ENCODE assay signal across 23 mouse cellular contexts in genomic region chr6:70822386-70822910, GRCm38 (mm10). TPM values are rescaled to one million over a fixed set of nuclear protein-coding genes. Genes with fewer than 3 reads are reported as not detected.
DNase-seq lines count a peak whose midpoint lies in the region; ATAC-seq and TF ChIP-seq lines count a peak whose summit lies in the region.
"Had no signal": no experiment of that assay in that cellular context is flagged by ENCODE, and none has a peak within 500 bp of the region (broad histone marks: within the 10 kb centered on the region; RNA-seq: fewer than 3 reads in every experiment).

No protein-coding gene starts in this region.

- intact Hi-C loops in heart, postnatal 36 days (cut with DNase I) = no loop called here

- H3K4me3 ChIP-seq in heart, embryonic 13.5 days = no peak overlapping the region
- H3K4me3 ChIP-seq in liver, embryonic 12.5 days = no peak overlapping the region
- H3K4me3 ChIP-seq in MEL (ENCODE audit: control insufficient read depth in 1 of 2, insufficient read depth in 1 of 2, low read depth in 2 of 2, low read length in 2 of 2) = no peak overlapping the region
- H3K4me3 ChIP-seq: embryonic facial prominence, embryonic 12.5 days; limb, embryonic 15.5 days; stomach, embryonic 15.5 days had no signal

- peak; percentile 30 to 44; a peak in 2 of 4 replicates for TF ChIP-seq EP300 in MEL (IDR thresholded peaks at IDR 0.05; ENCODE audit: low read depth in 1 of 2, low read length in 2 of 2)

- no peak for TF ChIP-seq RAD21 in MEL (IDR thresholded peaks at IDR 0.05; ENCODE audit: low read depth, low read length)

- H3K4me1 ChIP-seq in heart, embryonic 13.5 days = peaks cover 32% of the 10 kb centered on the region
- H3K4me1 ChIP-seq in liver, embryonic 12.5 days = peaks cover 34% of the 10 kb centered on the region
- peaks cover 9 to 11% of the 10 kb centered on the region in 2 experiments for H3K4me1 ChIP-seq in MEL (ENCODE audit: control insufficient read depth in 1 of 2, insufficient read depth in 2 of 2, low read length in 2 of 2)
- H3K4me1 ChIP-seq: embryonic facial prominence, embryonic 12.5 days; stomach, embryonic 15.5 days had no signal

- H3K27me3 ChIP-seq in heart, embryonic 13.5 days (replicated peaks) = no peaks in the 10 kb centered on the region
- H3K27me3 ChIP-seq in liver, embryonic 12.5 days (replicated peaks) = no peaks in the 10 kb centered on the region
- 0 out of 4 replicates have a peak, but pooled peaks cover 0 to under 1% of the 10 kb centered on the region in 2 experiments for H3K27me3 ChIP-seq in MEL (ENCODE audit: control insufficient read depth in 1 of 2, insufficient read depth in 2 of 2, low read length in 2 of 2)
- H3K27me3 ChIP-seq: embryonic facial prominence, embryonic 12.5 days; stomach, embryonic 15.5 days had no signal

- H3K79me2 ChIP-seq in MEL (ENCODE audit: control insufficient read depth, insufficient read depth, low read length, poor library complexity) = no peaks in the 10 kb centered on the region

- no peak for DNase-seq in heart, postnatal 36 days
- no peak for DNase-seq in liver
- DNase-seq in MEL (ENCODE audit: low read depth, low spot score) = no peak
- DNase-seq in naive thymus-derived CD4-positive, alpha-beta T cell, adult 2 months (ENCODE audit: low read depth) = peak; percentile 29
- DNase-seq in embryo, embryonic 10 days (ENCODE audit: low spot score) = no peak
- DNase-seq: B cell, adult 2 months; cerebellum, adult 11 months; cerebellum, postnatal 10 days; forebrain, postnatal 0 days; gastrocnemius, postnatal 14 days; heart, adult 11 months; kidney, adult 2 months; left cerebral cortex, postnatal 4 days; lung, adult 2 months; lung, postnatal 14 days had no signal

- no peaks in the 10 kb centered on the region for H3K36me3 ChIP-seq in heart, embryonic 13.5 days
- no peaks in the 10 kb centered on the region for H3K36me3 ChIP-seq in liver, embryonic 12.5 days
- peaks cover 0 to 10% of the 10 kb centered on the region in 2 experiments; a peak in 2 of 4 replicates for H3K36me3 ChIP-seq in MEL (ENCODE audit: control insufficient read depth in 1 of 2, insufficient read depth in 2 of 2, low read length in 2 of 2)
- H3K36me3 ChIP-seq: embryonic facial prominence, embryonic 12.5 days; limb, embryonic 15.5 days; stomach, embryonic 15.5 days had no signal

- no peak for TF ChIP-seq CTCF in MEL (IDR thresholded peaks at IDR 0.05 in 2 of 3, conservative IDR thresholded peaks at IDR 0.05 in 1 of 3; ENCODE audit: control insufficient read depth in 1 of 3, insufficient read depth in 1 of 3, low read depth in 2 of 3, low read length in 3 of 3, poor library complexity in 1 of 3, severe bottlenecking in 1 of 3)

- TF ChIP-seq POLR2A in MEL (IDR thresholded peaks at IDR 0.05; ENCODE audit: control insufficient read depth in 1 of 2, insufficient read depth in 1 of 2, low read depth in 1 of 2, low read length in 2 of 2, poor library complexity in 1 of 2) = no peak

- no peak for ATAC-seq in heart, embryonic 13.5 days (ENCODE audit: extremely low read depth, insufficient number of reproducible peaks, low FRiP score, low TSS enrichment)
- ATAC-seq in liver, embryonic 12.5 days = no peak
- ATAC-seq: forebrain, postnatal 0 days had no signal

- 43% methylated on average over 5 of the region's 5 CpGs for WGBS in heart, embryonic 13.5 days
- WGBS in liver, embryonic 12.5 days (ENCODE audit: insufficient replicate concordance) = 43% methylated on average over 5 of the region's 5 CpGs

- H3K9me3 ChIP-seq in heart, embryonic 13.5 days = no peaks in the 10 kb centered on the region
- H3K9me3 ChIP-seq in liver, embryonic 12.5 days (replicated peaks) = 0 out of 2 replicates have a peak, but pooled peaks cover under 1% of the 10 kb centered on the region
- no peaks in the 10 kb centered on the region for H3K9me3 ChIP-seq in MEL (replicated peaks; ENCODE audit: insufficient read depth, low read length)
- H3K9me3 ChIP-seq: embryonic facial prominence, embryonic 12.5 days; limb, embryonic 15.5 days; stomach, embryonic 15.5 days had no signal

- H3K27ac ChIP-seq in heart, embryonic 13.5 days (replicated peaks) = peak overlapping the region; percentile 78
- H3K27ac ChIP-seq in liver, embryonic 12.5 days = no peak overlapping the region
- peak overlapping the region; percentile 19; the same call in 1 of the 2 replicates for H3K27ac ChIP-seq in MEL (ENCODE audit: control insufficient read depth, low read depth, low read length)
- H3K27ac ChIP-seq: embryonic facial prominence, embryonic 12.5 days; hindbrain, embryonic 14.5 days; kidney, postnatal 0 days; limb, embryonic 15.5 days; stomach, embryonic 15.5 days had no signal

- no peak overlapping the region for H3K9ac ChIP-seq in heart, embryonic 13.5 days
- 0 out of 2 replicates have a peak overlapping the region, but pooled peaks have one; percentile 15 for H3K9ac ChIP-seq in liver, embryonic 12.5 days
- H3K9ac ChIP-seq in MEL (ENCODE audit: control insufficient read depth, low read depth, low read length, poor library complexity, severe bottlenecking) = no peak overlapping the region
- H3K9ac ChIP-seq: embryonic facial prominence, embryonic 12.5 days; forebrain, postnatal 0 days; hindbrain, embryonic 14.5 days; limb, embryonic 15.5 days; stomach, embryonic 15.5 days had no signal

- no peak overlapping the region for H3K4me2 ChIP-seq in heart, embryonic 13.5 days
- H3K4me2 ChIP-seq in liver, embryonic 12.5 days = no peak overlapping the region
- H3K4me2 ChIP-seq: embryonic facial prominence, embryonic 12.5 days; hindbrain, embryonic 14.5 days; limb, embryonic 15.5 days; midbrain, embryonic 11.5 days; stomach, embryonic 15.5 days had no signal

TF ChIP-seq in MEL, 35 proteins besides CTCF, POLR2A, EP300 and RAD21:
- TF ChIP-seq RCOR1 (IDR thresholded peaks at IDR 0.05; ENCODE audit: low read depth, low read length) (0 out of 2 replicates have a peak, but pooled peaks have one; percentile 8), MXI1 (IDR thresholded peaks at IDR 0.05; ENCODE audit: low read depth, low read length) (peak; percentile 33; the same call in 1 of the 2 replicates), GATA1 (IDR thresholded peaks at IDR 0.05; ENCODE audit: low read depth, low read length) (no peak), USF2 (IDR thresholded peaks at IDR 0.05; ENCODE audit: borderline replicate concordance in 1 of 2, insufficient read depth in 1 of 2, low read depth in 1 of 2, low read length in 2 of 2) (0 out of 4 replicates have a peak, but pooled peaks of 1 of the 2 experiments have one; percentile 13), USF1 (IDR thresholded peaks at IDR 0.05; ENCODE audit: low read depth, low read length) (peak; percentile 76), SIN3A (IDR thresholded peaks at IDR 0.05; ENCODE audit: low read length) (no peak), TBP (IDR thresholded peaks at IDR 0.05; ENCODE audit: low read depth, low read length) (no peak)
TF ChIP-seq in MEL: peak in this region for 4.

RNA-seq across cellular contexts. Expression of gene Eif2ak3, which starts 21.9 kb away (rescaled TPM):
- 5.7 and 6.0 TPM in 2 replicates for polyA plus RNA-seq in heart, embryonic 13.5 days (2015; fragmentation: Nextera tagmentation; extraction: Ambion mirVana)
- 1 to 10 TPM; 9.2 to 9.6 TPM for total RNA-seq in heart, postnatal 36 days (2021)
- 5.2 and 6.2 TPM in 2 replicates for polyA plus RNA-seq in liver, embryonic 12.5 days (2016; fragmentation: Nextera tagmentation; extraction: Ambion mirVana)
- 9.0 and 9.1 TPM in 2 replicates for total RNA-seq in MEL (2012; rRNA removed)
- 1 to 10 TPM in 1 of 2 experiments, not detected in 1; 9.9 TPM for polyA plus RNA-seq in MEL (2012; ENCODE audit: insufficient read depth in 1 of 2, insufficient read length in 2 of 2, low read depth in 1 of 2, low replicate concordance in 2 of 2, missing spikeins in 1 of 2)

RNA-seq across cellular contexts. Expression of gene Rpia, which starts 30.4 kb away (rescaled TPM):
- 1.0 and 1.1 TPM in 2 replicates for polyA plus RNA-seq in heart, embryonic 13.5 days (2015; fragmentation: Nextera tagmentation; extraction: Ambion mirVana)
- total RNA-seq in heart, postnatal 36 days (2021) = 10 to 100 TPM; 11.3 to 13.3 TPM
- 4.5 and 5.1 TPM in 2 replicates for polyA plus RNA-seq in liver, embryonic 12.5 days (2016; fragmentation: Nextera tagmentation; extraction: Ambion mirVana)
- total RNA-seq in MEL (2012; rRNA removed) = 188 and 238 TPM in 2 replicates
- polyA plus RNA-seq in MEL (2012; ENCODE audit: insufficient read depth in 1 of 2, insufficient read length in 2 of 2, low read depth in 1 of 2, low replicate concordance in 2 of 2, missing spikeins in 1 of 2) = 100 to 1,000 TPM in 1 of 2 experiments, 10 to 100 TPM in 1; 93.4 to 180 TPM

Comparison
In these comparisons a context has a peak if more than half of its experiments do, and no peak if none do; other contexts are left out.
1. RNA of gene Rpia, which starts 30.4 kb away (polyA plus RNA-seq): 93.4 to 180 TPM in MEL; 4.5 to 5.1 TPM in liver, embryonic 12.5 days and 1.0 to 1.1 TPM in heart, embryonic 13.5 days; every median in the first group is over 10 times any median in the second.